Mouse (Mus musculus) midbrain, postnatal 0 days (tissue): Measurements from ENCODE around the gene Pir. TPM values are rescaled to one million over a fixed set of nuclear protein-coding genes. Genes with fewer than 3 reads are reported as not detected.

Experiments
- ATAC-seq: fragments of 200-750 bp; cut with Nextera tagmentation; 2 replicates; pipeline ENCODE4 v1.8.0; 2017; ENCODE audit warnings: moderate number of reproducible peaks, mild to moderate bottlenecking, moderate TSS enrichment, moderate library complexity; ENCODE audit not compliant: low FRiP score
- DNase-seq: peaks from one replicate; pipeline ENCODE4 v3.0.0-alpha.2; 2015; ENCODE audit warnings: low spot score
- H3K27ac ChIP-seq: fragments of 300-500 bp; sonication (generic); 2 replicates; pipeline ENCODE4 v1.5.1; 2014; ENCODE audit warnings: low read depth, mild to moderate bottlenecking, low read length, mixed read lengths
- H3K27me3 ChIP-seq: fragments of 300-500 bp; sonication (generic); 2 replicates; pipeline ENCODE4 v1.6.1; 2014; ENCODE audit warnings: low read length, control low read depth, mixed read lengths; ENCODE audit not compliant: insufficient read depth
- H3K36me3 ChIP-seq: fragments of 300-500 bp; sonication (generic); 2 replicates; pipeline ENCODE4 v1.6.1; 2014; ENCODE audit warnings: low read length, control low read depth, mixed read lengths; ENCODE audit not compliant: insufficient read depth
- H3K4me1 ChIP-seq: fragments of 300-500 bp; sonication (generic); 2 replicates; pipeline ENCODE4 v1.6.1; 2014; ENCODE audit warnings: mild to moderate bottlenecking, control low read depth, antibody characterized with exemption, low read length, mixed read lengths; ENCODE audit not compliant: insufficient read depth
- H3K4me2 ChIP-seq: fragments of 300-500 bp; sonication (generic); 2 replicates; pipeline ENCODE4 v1.6.1; 2014; ENCODE audit warnings: low read depth, mild to moderate bottlenecking, low read length, mixed read lengths; ENCODE audit not compliant: poor library complexity, severe bottlenecking
- H3K4me3 ChIP-seq: fragments of 300-500 bp; sonication (generic); 2 replicates; pipeline ENCODE4 v1.5.1; 2014; ENCODE audit warnings: low read depth, mild to moderate bottlenecking, low read length, moderate library complexity
- H3K9ac ChIP-seq: fragments of 300-500 bp; sonication (generic); replicated peaks from 2 replicates; pipeline ENCODE4 v1.6.1; 2014; ENCODE audit warnings: mild to moderate bottlenecking, low read length, moderate library complexity, mixed read lengths; ENCODE audit not compliant: poor library complexity, severe bottlenecking
- H3K9me3 ChIP-seq: fragments of 300-500 bp; sonication (generic); 2 replicates; pipeline ENCODE4 v1.6.1; 2016; ENCODE audit warnings: low read length, control low read depth
- CTCF ChIP-seq: IDR thresholded peaks from 2 replicates; pipeline ENCODE4 v1.5.1; 2016; ENCODE audit warnings: antibody characterized with exemption, mild to moderate bottlenecking
- WGBS: fragments of 180-500 bp; shearing (Covaris S2); extraction: QIAGEN DNeasy Blood & Tissue Kit; methylation state at CpG from one replicate; pipeline ENCODE4 v1.1.7; 2014; 5-methylcytosine and 5-hydroxymethylcytosine counted together
- polyA plus RNA-seq: library from polyadenylated mRNA; unstranded; fragments of >200 nt; fragmentation: Nextera tagmentation; extraction: Ambion mirVana; gene quantifications from 2 replicates; pipeline ENCODE4 v1.2.1, GENCODE M21; 2015
- total RNA-seq: library from RNA; depleted of rRNA; stranded (reverse); fragments of >200 nt; gene quantifications from 2 replicates; pipeline ENCODE4 v1.2.3, GENCODE M21; 2014

The Pir gene
- total and polyA plus RNA-seq, 2 experiments from 2014 or later: 0.55 to 5.6 TPM

GRCm38 (mm10) chrX:164338591-164338990 lies 69.4 kb downstream of the Pir start:
- Histone ChIP-seq H3K4me1 (no peaks in the 10 kb centered on the region), H3K27me3 (no peaks in the 10 kb centered on the region), H3K36me3 (no peaks in the 10 kb centered on the region), H3K4me2 (no peak overlapping the region), H3K4me3 (no peak overlapping the region), H3K27ac (no peak overlapping the region), H3K9me3 (no peaks in the 10 kb centered on the region), H3K9ac (no peak overlapping the region)
- no peak for DNase-seq
- TF ChIP-seq CTCF: no peak
- WGBS: 84% methylated on average over 4 of the region's 4 CpGs
- ATAC-seq: no peak

- Histone ChIP-seq H3K4me1 (no peaks in the 10 kb centered on the region), H3K27ac (no peak overlapping the region), H3K4me2 (no peak overlapping the region), H3K9ac (no peak overlapping the region), H3K4me3 (no peak overlapping the region), H3K9me3 (no peaks in the 10 kb centered on the region), H3K36me3 (no peaks in the 10 kb centered on the region), H3K27me3 (no peaks in the 10 kb centered on the region)
- 94% methylated on average over 4 of the region's 4 CpGs for WGBS
- DNase-seq (no peak), ATAC-seq (no peak)
- no peak for TF ChIP-seq CTCF
These were observed 76.3 kb downstream of the Pir start for GRCm38 (mm10) chrX:164345359-164345938.

- Histone ChIP-seq H3K27ac (no peak overlapping the region), H3K4me2 (no peak overlapping the region), H3K9ac (no peak overlapping the region), H3K4me3 (no peak overlapping the region), H3K4me1 (no peaks in the 10 kb centered on the region), H3K27me3 (no peaks in the 10 kb centered on the region), H3K36me3 (no peaks in the 10 kb centered on the region), H3K9me3 (no peaks in the 10 kb centered on the region)
- WGBS: 78% methylated on average over 3 of the region's 3 CpGs
- ATAC-seq (no peak), DNase-seq (no peak)
- no peak for TF ChIP-seq CTCF
These were observed 79.8 kb downstream of the Pir start for GRCm38 (mm10) chrX:164348937-164349336.

DNA sequence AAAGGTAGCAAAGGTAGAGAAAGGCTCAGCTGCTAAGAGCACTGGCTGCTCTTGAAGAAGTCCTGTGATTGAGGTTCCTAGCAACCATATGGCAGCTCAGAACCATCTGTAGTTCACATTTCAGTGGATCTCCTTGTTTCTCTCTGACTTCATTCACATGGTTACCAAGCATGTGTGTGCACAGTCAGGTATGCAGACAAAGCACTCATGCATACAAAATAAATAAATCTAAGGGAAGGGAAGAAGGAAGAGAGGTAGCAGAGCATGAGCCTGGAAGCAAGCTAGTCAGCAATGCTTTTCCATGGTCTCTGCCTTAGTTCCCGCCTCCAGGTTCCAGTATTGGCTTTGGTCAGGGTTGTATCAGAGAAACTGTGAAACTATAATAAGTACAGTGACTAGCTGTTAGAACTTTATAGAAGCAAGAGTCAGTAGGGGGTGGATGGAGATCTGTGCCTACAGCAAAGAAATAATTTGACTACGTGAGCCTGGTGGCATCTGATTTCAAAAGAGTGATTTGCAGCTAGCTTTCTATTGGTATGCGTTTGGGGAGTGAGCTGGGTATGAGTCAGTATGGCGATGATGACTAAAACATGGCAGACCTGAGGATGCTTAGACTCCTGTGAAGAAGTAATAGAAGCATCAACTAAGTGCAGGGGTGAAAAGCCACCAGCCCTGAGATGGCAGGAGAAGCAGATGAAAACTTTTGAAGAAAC lies 96.1 kb downstream of the Pir start:
- H3K27me3 ChIP-seq: no peaks in the 10 kb centered on the region
- H3K36me3 ChIP-seq: no peaks in the 10 kb centered on the region
- H3K4me3 ChIP-seq: no peak overlapping the region
- no peak for ATAC-seq
- DNase-seq: no peak
- no peaks in the 10 kb centered on the region for H3K4me1 ChIP-seq
- H3K9ac ChIP-seq: no peak overlapping the region
- no peak for TF ChIP-seq CTCF
- 83% methylated on average over 4 of the region's 4 CpGs for WGBS
- H3K9me3 ChIP-seq: no peaks in the 10 kb centered on the region
- no peak overlapping the region for H3K4me2 ChIP-seq
- no peak overlapping the region for H3K27ac ChIP-seq

DNA sequence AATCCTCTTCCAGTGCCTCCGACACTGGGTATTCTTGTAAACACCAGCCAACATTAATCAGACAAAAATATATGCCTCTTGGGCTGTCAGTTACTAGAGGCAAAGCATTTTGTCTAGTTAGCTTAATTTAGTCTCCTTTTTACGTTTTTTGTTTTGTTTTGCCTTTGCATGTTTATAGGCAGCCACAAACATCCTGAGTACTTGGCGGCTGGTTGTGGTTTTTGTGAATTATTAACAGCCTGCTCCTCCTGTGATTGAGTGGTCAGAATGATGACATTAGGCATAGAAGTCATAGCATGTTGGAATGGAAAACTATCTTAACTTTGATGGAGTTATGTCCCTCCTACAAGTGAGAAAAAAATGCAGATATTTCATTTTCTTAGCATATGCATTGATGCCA lies 101.4 kb downstream of the Pir start:
- H3K9me3 ChIP-seq: no peaks in the 10 kb centered on the region
- no peaks in the 10 kb centered on the region for H3K36me3 ChIP-seq
- DNase-seq (no peak), ATAC-seq (no peak)
- H3K27ac ChIP-seq: no peak overlapping the region
- no peaks in the 10 kb centered on the region for H3K4me1 ChIP-seq
- no peak overlapping the region for H3K9ac ChIP-seq
- TF ChIP-seq CTCF: no peak
- no peaks in the 10 kb centered on the region for H3K27me3 ChIP-seq
- H3K4me3 ChIP-seq: no peak overlapping the region
- H3K4me2 ChIP-seq: no peak overlapping the region
- WGBS: 84% methylated on average over 3 of the region's 3 CpGs

DNA sequence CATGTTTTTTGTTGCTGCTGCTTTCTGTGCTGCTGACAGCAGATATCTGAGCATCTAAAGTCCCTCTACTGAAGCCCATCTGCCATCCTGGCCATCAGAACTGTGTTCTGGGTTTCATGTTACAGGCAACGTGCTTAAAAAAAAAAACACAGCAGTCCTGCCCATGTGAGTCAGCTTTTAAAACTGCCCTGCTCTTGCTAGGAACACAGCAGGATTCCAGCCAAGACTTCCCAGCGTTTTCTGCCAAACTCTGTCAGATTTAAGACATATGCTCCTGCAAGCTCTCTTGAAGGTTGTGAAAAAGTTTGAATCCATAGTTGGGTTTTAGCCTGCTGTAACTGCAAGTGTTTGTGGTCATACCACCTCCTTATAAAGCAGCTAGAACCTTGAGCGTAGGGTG lies 103.9 kb downstream of the Pir start, which contains the start of gene Vegfd:
Gene Vegfd (plus strand): TSS at position 298 of the 400 bp plus-strand sequence.
- Histone ChIP-seq H3K4me3 (no peak within 1 kb of the TSS), H3K27ac (no peak within 1 kb of the TSS), H3K9ac (no peak within 1 kb of the TSS), H3K9me3 (no peaks in the 10 kb centered on the region), H3K36me3 (no peaks in the 10 kb centered on the region), H3K4me2 (no peak within 1 kb of the TSS), H3K27me3 (no peaks in the 10 kb centered on the region), H3K4me1 (no peaks in the 10 kb centered on the region)
- no peak for TF ChIP-seq CTCF
- no peak for DNase-seq
- ATAC-seq: no peak
- WGBS: 42% methylated on average over 3 of the region's 3 CpGs
